Mouse (Mus musculus): Measurements from ENCODE around the gene Cep290.

Gene Cep290

GRCm38 (mm10) chr10:100588524-100588923 is 101.2 kb downstream of the Cep290 start:
- in situ Hi-C loops (cut with MboI; ENCODE audit: unreplicated experiment in 2 of 2): no loop called here

DNA sequence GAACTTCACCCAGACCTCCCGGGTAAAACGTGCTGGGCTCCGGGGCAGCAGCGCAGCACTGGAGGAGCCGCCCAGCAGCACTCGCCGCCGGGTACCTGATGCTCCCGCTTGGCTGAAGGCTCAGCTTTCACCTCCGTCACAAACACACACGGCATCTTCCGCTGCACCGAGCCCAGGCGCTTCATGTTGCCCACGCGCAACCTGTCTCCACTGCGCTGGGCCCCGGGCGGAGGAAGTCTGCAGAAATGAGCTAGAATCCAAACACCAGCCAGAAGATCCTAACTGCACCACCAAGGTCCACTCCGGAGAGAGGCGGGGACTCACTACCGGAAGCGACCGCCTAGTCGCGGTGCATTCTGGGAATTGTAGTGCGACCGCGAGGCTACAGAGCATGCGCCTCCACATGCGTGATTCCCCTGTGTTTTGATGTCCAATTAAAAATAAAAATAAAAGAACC is 101.6 kb downstream of the Cep290 start:
- in situ Hi-C loops (cut with MboI; ENCODE audit: unreplicated experiment in 2 of 2): no loop called here

- in situ Hi-C loops (cut with MboI; ENCODE audit: unreplicated experiment in 2 of 2): no loop called here
Measured at GRCm38 (mm10) chr10:100590323-100590722, 103.0 kb downstream of the Cep290 start, which contains the start of the genes 4930430F08Rik and 1700017N19Rik. Gene 4930430F08Rik (minus strand): TSS chr10:100590423. Gene 1700017N19Rik (plus strand): TSS chr10:100590484.

DNA sequence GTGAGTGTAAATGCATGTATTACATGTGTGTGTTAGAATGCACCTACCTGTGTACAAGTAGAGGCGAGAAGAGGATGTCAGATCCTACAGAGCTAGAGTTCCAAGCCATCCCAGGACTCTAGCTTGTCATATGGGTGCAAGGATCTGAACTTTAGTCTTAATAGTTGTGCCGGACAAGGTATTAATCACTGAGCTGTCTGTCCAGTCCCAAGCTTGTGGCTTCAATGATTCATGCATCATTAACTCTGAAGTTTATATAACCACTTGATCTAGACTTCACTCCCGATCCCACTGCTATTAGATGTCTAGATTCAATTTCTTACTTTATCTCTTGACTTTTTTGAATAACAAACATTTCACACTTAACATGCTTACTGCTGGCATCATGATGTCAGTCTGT is 111.0 kb downstream of the Cep290 start:
- in situ Hi-C loops (cut with MboI; ENCODE audit: unreplicated experiment in 2 of 2): no loop called here

GRCm38 (mm10) chr10:100603511-100603910 is 116.2 kb downstream of the Cep290 start:
- in situ Hi-C loops (cut with MboI; ENCODE audit: unreplicated experiment in 2 of 2): loop anchor here in 1 of 2 experiments (5.0 kb wide), 1 partner anchor 1839 kb away; no protein-coding TSS in a partner anchor

DNA sequence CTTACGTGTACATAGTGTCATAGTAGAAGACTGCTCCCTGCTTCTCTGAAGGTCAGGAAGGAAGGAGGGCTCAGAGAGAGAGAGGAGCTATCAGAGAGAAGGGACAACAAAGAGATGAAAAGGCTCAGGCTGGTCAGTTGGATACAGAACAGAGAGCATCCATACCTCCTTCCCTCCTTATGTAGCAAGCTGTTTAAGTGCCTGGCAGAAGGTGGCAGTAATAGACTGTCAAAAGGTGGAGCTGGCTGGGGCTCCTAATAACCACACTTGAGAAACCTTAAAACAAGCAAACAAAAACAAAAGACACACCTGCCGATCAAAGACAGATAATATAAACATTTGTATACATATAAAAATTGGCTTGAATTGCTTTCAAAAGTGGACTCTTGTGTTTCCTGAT is 116.9 kb downstream of the Cep290 start:
- in situ Hi-C loops (cut with MboI; ENCODE audit: unreplicated experiment in 2 of 2): loop anchor here in 1 of 2 experiments (5.0 kb wide), 1 partner anchor 1838 kb away; no protein-coding TSS in a partner anchor

DNA sequence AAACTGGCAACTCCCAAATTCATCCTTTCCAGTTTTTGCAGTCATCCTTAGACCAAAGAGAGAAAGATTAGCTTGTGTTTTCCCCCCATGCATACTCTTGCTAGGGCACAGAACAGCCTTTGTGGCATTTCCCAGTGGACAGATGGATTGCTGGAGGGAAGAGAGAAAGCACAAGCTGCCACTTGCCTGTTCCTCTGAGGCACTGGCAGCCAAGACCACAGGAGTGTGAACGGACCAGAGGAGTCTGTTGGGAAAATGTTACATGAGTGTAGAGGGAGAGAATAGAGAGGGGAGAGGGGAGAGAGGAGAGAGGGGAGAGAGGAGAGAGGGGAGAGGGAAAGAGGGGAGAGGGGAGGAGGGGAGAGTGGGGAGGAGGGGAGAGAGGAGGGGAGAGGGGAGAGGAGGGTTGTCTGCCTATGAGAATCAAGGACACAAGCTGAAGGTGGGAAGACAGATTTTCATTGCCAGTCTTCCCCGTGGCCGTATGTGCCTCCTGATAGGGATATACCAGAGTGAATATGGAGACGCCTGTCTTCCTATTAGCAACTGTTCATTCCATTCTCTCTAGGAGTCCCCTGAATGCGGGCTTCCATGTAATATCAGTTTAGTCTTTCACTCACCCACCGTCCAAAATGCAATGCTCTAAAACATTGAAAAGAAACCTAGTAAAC is 130.0 kb downstream of the Cep290 start:
- in situ Hi-C loops (cut with MboI; ENCODE audit: unreplicated experiment in 2 of 2): no loop called here

DNA sequence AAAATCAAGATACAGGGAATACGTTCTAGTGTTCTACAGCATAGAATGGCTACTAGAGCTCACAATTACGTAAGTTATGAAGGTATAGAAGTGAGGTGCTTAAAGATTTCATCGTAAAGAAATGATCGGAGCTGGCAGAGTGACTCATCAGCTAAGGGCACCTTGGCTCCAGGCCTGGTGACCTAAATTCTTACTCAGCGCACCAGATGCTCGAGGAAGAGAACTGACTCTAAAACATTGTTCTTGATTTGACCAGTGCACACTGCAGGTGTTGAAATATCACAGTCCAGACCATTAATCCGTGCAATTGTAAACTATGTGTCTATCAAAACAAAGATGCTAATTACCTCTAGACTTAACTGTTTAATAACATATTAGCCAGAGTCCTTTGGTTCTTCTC is 132.1 kb downstream of the Cep290 start:
- in situ Hi-C loops (cut with MboI; ENCODE audit: unreplicated experiment in 2 of 2): no loop called here

DNA sequence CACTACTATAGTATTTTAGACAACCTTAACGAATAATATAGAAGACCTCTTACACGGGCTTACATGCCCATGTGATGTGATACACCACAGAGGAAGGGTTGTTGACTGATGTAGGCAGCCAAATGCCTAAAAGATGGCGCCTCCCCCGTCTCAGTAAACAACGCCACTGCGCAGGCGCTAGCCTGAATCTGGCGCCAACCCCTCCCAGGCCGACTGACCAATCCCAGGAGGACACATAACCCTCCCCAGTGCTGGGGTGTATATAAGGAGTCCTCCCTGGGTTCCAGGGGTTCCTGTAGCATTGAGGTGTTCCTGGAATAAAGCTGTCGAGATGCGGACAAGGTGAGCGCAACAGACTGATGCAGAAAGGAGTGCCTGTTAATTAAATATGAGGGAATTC is 132.7 kb downstream of the Cep290 start:
- in situ Hi-C loops (cut with MboI; ENCODE audit: unreplicated experiment in 2 of 2): no loop called here

- in situ Hi-C loops (cut with MboI; ENCODE audit: unreplicated experiment in 2 of 2): no loop called here
Measured at GRCm38 (mm10) chr10:100622494-100622893, 135.1 kb downstream of the Cep290 start.

Measured in v-Abl transformed pro-B cells (cell line).